Mouse (Mus musculus): ENCODE measurements around the gene Olfr556.
"Not testable (repeated sequence)": the region's sequence is repeated elsewhere in the genome, so short reads cannot be mapped to it uniquely, and the experiment has no call there.

Olfr556 gene

DNA sequence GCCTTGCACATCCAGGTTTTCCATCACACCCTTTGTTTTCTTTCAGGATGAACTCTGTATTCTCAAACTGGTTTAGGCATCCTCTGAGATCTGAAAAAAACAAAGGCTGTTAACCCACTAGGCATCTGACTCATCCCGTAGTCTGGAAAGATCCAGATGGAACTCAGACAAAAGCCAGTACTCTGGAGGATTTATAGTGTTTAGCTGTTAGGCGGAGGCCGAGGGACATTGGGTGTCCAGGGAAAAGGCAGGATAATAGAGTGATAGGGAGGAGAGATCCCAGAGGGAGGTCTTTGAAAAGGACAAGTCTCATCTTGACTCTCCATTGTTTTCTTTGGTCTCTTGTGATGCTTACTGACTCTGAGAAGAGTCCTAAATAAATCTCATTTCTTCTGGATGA is at the start of gene Olfr556:
Gene Olfr556, plus strand, starts transcription at position 301 of the 400 bp plus-strand sequence.
- no peak for DNase-seq (ENCODE audit: low spot score)

DNA sequence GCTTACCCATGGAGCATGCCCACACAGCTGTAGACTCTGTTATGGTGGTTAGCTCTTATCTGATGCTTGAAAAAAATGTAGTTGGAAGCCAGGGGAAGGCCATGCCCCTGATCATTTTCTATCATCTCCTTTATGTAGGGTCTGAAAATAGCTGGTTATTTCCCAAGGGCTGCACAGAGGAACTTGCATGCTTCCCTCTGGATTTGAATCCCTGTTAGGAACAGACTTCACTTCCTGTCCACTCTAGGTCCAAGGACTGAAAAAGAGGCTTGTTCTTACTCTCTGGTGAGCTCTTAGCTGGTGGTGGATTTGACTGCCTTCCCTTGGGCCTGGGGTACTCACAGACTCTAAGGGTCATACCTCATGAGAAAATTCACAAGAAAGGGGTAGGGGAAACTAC is 46.6 kb upstream of the Olfr556 start, which contains the start of gene Olfr553:
Gene Olfr553, minus strand, starts transcription at position 101 of the 400 bp plus-strand sequence.
- no peak for DNase-seq (ENCODE audit: low spot score)

GRCm38 (mm10) chr7:102619608-102620007 is 45.1 kb upstream of the Olfr556 start:
- DNase-seq (ENCODE audit: low spot score): no peak

DNA sequence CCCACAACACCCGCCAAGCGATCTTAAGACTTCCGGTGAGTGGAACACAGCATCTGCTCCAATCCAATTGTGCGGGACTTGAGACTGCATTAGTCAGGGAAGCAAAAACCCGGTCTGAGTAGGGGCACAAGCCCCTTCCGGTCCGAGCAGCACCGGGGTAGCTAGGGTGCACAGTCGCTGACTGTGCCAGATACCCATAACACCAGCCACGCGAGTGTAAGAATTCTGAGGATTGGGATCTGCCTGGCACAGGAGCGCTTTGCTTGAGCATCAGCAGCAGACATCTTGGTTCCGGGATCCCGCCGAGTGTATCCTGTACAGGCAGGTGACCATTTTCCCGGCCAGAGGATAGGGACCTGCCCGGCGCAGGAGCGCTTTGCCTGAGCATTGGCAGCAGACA is 44.3 kb upstream of the Olfr556 start:
- DNase-seq (ENCODE audit: low spot score): not testable (repeated sequence)

GRCm38 (mm10) chr7:102636665-102637064 is 28.0 kb upstream of the Olfr556 start:
- peak; percentile 24 for DNase-seq (ENCODE audit: low spot score)

GRCm38 (mm10) chr7:102638132-102638531 is 26.6 kb upstream of the Olfr556 start, which contains the start of gene Olfr554:
Gene Olfr554 (plus strand): TSS chr7:102638432.
- no peak for DNase-seq (ENCODE audit: low spot score)

- not testable (repeated sequence) for DNase-seq (ENCODE audit: low spot score)
Observed at GRCm38 (mm10) chr7:102644945-102645344, 19.8 kb upstream of the Olfr556 start.

DNA sequence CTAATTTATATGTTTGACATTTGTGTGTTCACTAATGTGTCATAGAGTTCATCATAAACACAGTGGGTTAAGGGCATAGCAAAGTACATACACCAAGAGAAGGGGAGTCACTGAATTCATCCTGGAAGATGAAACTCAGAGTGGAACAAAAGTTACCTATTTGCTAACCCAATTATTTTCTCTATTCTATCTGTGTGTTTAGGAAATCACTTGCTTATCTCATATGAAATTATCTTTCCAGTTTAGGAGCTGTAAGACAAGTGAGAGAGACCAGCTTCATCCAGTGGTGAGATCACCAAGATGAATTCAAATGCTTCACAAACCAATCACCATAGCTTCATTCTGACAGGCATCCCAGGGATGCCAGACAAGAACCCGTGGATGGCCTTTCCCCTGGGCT is 6.2 kb upstream of the Olfr556 start, which contains the start of gene Olfr555:
Gene Olfr555, plus strand, starts transcription at position 301 of the 400 bp plus-strand sequence.
- DNase-seq (ENCODE audit: low spot score): no peak

DNA sequence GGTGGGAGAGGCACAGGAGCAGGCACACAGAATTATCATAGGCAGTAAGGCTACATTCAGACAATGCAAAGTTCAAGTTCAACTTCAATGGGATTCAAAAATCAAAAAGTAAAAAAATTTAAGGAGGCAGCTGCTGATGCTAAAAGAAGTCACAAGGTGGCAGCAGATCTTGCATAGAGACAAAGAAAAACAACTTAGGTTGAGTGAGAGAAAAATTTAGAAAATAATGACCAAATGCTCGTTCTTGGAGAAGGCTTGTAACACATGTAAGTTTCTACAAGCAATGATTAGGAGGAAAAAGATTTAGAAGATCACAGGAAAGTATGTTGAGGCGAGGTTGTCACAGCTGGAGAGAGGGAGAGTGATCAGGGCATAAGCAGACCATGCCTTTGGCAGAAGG is 679 bp downstream of the Olfr556 start:
- DNase-seq (ENCODE audit: low spot score): no peak

DNA sequence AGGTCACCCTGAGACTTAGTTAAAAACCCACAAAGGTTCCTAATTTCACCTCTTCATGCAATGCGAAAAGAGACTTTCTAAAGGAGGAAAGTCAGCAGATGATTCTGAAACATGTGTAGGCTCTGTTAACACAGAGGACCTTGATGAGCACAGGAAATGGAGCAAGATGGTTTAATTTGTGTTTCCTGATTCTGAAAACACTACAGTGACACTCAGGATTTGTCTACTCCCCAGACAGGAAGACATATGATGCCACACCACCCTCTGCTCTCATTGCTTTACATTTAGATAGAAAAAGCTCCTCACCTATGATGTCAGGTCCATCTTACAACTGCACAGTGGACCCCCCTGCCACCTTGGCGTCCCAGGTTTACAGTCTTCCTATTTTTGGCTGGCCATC is 11.5 kb downstream of the Olfr556 start:
- DNase-seq (ENCODE audit: low spot score): no peak

DNA sequence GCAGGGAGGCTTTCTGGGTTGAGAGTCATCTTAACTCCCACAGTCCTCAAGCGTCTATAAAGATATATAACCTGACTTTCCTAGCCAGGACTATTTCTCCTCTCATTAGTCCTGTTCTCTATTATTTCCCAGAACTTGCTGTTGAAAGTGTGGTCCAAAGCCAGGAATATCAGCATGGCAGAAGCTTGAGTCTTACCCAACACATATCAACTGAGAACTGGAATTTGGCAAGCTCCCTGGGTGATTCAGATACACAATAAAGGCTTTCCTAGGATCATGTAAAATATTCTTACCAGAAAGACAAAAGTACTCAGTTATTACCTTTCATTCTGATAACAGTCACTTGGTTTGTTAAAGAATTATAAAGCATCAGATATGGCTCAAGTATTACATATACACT is 17.2 kb downstream of the Olfr556 start:
- DNase-seq (ENCODE audit: low spot score): no peak

- DNase-seq (ENCODE audit: low spot score): peak; percentile 69
Observed at GRCm38 (mm10) chr7:102686944-102687501, 22.3 kb downstream of the Olfr556 start, which contains the start of gene Trim68. Gene Trim68 (minus strand): TSS chr7:102687327.

DNA sequence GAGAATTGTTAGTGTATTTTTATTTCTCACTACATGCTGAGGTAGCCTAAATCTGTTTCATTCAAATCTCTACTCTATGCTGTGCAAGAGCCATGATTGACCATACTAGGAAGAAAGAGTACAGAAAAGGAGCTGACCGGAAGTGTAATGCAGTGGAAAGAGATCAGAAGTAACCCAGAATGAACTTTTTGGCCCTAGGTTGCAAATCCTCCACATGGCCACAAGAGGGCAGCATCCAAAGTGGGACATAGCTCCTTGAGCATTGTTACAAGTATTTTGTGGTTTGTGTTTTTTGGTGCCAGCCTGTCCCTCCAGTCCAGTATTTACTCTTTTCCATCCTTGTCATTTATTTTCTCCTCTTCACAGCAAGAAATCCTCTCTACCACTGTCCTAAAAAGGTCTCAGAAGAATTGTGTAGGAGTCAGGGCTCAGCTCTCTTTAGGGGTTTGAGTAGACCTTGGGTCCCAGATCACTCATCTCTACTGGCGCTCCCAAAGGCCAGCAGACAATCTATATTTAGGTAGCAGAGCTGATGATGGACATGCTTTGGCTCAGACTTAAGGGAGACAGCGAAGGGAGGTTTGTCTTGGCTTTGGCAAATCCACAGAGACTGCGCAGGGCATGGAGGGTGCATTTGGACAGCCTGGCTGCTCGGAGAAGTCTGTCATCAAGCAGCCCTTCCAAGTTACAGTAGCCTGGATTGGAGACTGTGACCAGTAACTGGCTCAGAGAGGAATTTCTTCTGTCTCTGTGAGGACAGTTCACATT is 30.8 kb downstream of the Olfr556 start, which contains the start of gene Olfr557:
Gene Olfr557, plus strand, starts transcription at position 553 of the 768 bp plus-strand sequence.
- DNase-seq (ENCODE audit: low spot score): peak; percentile 30

- DNase-seq (ENCODE audit: low spot score): no peak
Observed at GRCm38 (mm10) chr7:102698461-102698860, 33.8 kb downstream of the Olfr556 start.

GRCm38 (mm10) chr7:102701915-102702314 is 37.2 kb downstream of the Olfr556 start, which contains the start of gene Olfr558:
Gene Olfr558 (plus strand): TSS chr7:102702215.
- no peak for DNase-seq (ENCODE audit: low spot score)

DNA sequence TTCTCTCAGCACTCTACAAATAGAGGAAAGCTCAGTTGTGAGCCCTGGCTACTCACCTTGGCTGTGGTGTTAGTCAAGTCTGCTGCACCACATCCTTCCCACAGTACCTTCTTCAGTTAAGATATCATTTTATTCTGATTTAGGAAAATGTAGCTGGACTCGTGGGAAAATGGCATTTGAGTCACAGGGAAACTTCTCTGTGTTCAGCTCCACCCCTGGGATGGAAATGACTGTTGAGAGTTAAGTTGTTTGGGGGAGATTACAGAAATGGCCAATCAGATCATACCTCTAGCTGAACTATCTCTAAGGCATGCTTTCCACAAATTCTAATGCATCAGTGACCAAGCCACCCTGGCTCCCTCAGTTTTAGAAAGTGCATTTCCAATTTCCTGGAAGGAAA is 54.3 kb downstream of the Olfr556 start, which contains the start of gene Olfr33:
Gene Olfr33, minus strand, starts transcription at position 101 of the 400 bp plus-strand sequence.
- no peak for DNase-seq (ENCODE audit: low spot score)
